ENCODE assay signal across 8 mouse cellular contexts in the genomic region with DNA sequence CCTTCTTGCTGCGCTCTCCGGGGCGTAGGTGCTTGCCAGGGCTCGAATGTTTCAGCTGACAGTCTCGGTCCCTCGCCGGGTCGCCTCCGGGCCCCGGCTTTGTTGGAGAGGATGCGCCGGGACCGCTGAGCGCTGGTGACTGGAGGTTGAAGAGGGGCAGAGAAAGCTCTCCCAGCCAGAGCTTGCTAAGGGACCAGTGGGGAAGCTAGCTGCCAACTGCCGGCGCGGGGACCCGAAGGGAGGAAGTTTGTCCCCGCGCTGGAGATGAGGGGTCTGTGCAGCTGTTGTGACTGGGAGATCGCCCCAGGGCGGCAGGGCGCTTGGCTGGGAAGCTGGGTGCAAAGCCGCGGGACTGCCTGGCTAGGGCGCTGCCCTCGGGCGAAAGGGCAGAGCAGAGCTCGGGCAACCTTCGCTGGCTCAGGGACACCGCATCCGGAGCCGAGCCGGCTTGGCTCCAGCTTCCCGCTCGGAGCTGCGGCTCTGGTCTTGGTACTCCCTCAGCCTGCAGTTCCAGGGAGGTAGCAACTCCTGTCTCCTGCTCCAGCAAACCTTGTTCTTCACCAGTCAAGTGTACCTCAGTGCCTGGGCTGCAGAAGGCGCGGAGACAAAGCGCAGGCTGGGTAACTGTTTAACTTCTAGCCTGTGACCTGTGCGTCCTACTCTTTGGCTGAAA. TPM values are rescaled to one million over a fixed set of nuclear protein-coding genes. Genes with fewer than 3 reads are reported as not detected.
DNase-seq lines count a peak whose midpoint lies in the region; ATAC-seq and TF ChIP-seq lines count a peak whose summit lies in the region.

No protein-coding gene starts in this region.

- intact Hi-C loops in left cerebral cortex, postnatal 14 days (cut with DNase I), result loop anchor here (5.0 kb wide), 2 partner anchors 115 to 335 kb away; no protein-coding TSS in a partner anchor

- H3K4me1 ChIP-seq in forebrain, postnatal 0 days (ENCODE audit: insufficient read depth), result no peaks in the 10 kb centered on the region
- peaks cover 15% of the 10 kb centered on the region for H3K4me1 ChIP-seq in hindbrain, embryonic 13.5 days (replicated peaks)
- no peaks in the 10 kb centered on the region; the same call in 1 of the 2 replicates for H3K4me1 ChIP-seq in midbrain, embryonic 12.5 days
- H3K4me1 ChIP-seq in thymus, adult 2 months (replicated peaks; ENCODE audit: control insufficient read depth, insufficient read depth, low read length), result no peaks in the 10 kb centered on the region

- peak; percentile 50 for DNase-seq in R1 (ENCODE audit: low read depth, low spot score)
- DNase-seq in cerebellum, adult 11-12 months, result peak; percentile 81
- DNase-seq in forebrain, postnatal 0 days, result peak; percentile 66
- peak; percentile 12 to 40 for DNase-seq in left cerebral cortex, postnatal 14 days (ENCODE audit: low spot score in 2 of 2)
- DNase-seq in telencephalon, adult 2 months (ENCODE audit: low read depth, low spot score), result peak; percentile 32
- DNase-seq in thymus, adult 2 months, result no peak

- no peak for TF ChIP-seq CTCF in forebrain, postnatal 0 days (IDR thresholded peaks at IDR 0.05; ENCODE audit: low read depth)
- no peak for TF ChIP-seq CTCF in thymus, adult 2 months (IDR thresholded peaks at IDR 0.05; ENCODE audit: borderline replicate concordance, control insufficient read depth, extremely low read depth, insufficient read depth, low read length, poor library complexity)

- WGBS in forebrain, postnatal 0 days, result under 1% methylated on average over 41 of the region's 41 CpGs
- under 1% methylated on average over 37 of the region's 41 CpGs for WGBS in hindbrain, embryonic 13.5 days
- WGBS in midbrain, embryonic 12.5 days, result under 1% methylated on average over 41 of the region's 41 CpGs
- 4% methylated on average over 41 of the region's 41 CpGs for WGBS in thymus, adult 2 months

- ATAC-seq in forebrain, postnatal 0 days, result peak; percentile 67
- ATAC-seq in hindbrain, embryonic 13.5 days (ENCODE audit: low FRiP score), result peak; percentile 80
- ATAC-seq in midbrain, embryonic 12.5 days (ENCODE audit: low FRiP score, low read depth), result peak; percentile 82

- H3K4me2 ChIP-seq in forebrain, postnatal 0 days (ENCODE audit: low read depth), result peak overlapping the region; percentile 87
- peak overlapping the region; percentile 77 for H3K4me2 ChIP-seq in hindbrain, embryonic 13.5 days
- H3K4me2 ChIP-seq in midbrain, embryonic 12.5 days (replicated peaks), result peak overlapping the region; percentile 86

- peak overlapping the region; percentile 86 for H3K4me3 ChIP-seq in forebrain, postnatal 0 days (ENCODE audit: low read depth, low read length)
- peak overlapping the region; percentile 84 for H3K4me3 ChIP-seq in hindbrain, embryonic 13.5 days
- H3K4me3 ChIP-seq in midbrain, embryonic 12.5 days, result peak overlapping the region; percentile 70
- H3K4me3 ChIP-seq in thymus, adult 2 months (ENCODE audit: control insufficient read depth, insufficient read depth, low read length), result no peak overlapping the region

- H3K36me3 ChIP-seq in forebrain, postnatal 0 days (ENCODE audit: insufficient read depth), result no peaks in the 10 kb centered on the region
- H3K36me3 ChIP-seq in hindbrain, embryonic 13.5 days, result no peaks in the 10 kb centered on the region
- H3K36me3 ChIP-seq in midbrain, embryonic 12.5 days, result no peaks in the 10 kb centered on the region
- no peaks in the 10 kb centered on the region for H3K36me3 ChIP-seq in thymus, adult 2 months (ENCODE audit: control insufficient read depth, insufficient read depth, low read length)

- H3K27me3 ChIP-seq in forebrain, postnatal 0 days (ENCODE audit: insufficient read depth, low read length), result no peaks in the 10 kb centered on the region
- H3K27me3 ChIP-seq in hindbrain, embryonic 13.5 days, result peaks cover 7% of the 10 kb centered on the region; the same call in 1 of the 2 replicates
- H3K27me3 ChIP-seq in midbrain, embryonic 12.5 days, result peaks cover 27% of the 10 kb centered on the region
- H3K27me3 ChIP-seq in thymus, adult 2 months (ENCODE audit: control insufficient read depth, insufficient read depth, low read length), result no peaks in the 10 kb centered on the region

- TF ChIP-seq POLR2A in thymus, adult 2 months (IDR thresholded peaks at IDR 0.05; ENCODE audit: control insufficient read depth, extremely low read depth, insufficient read depth, low read length, poor library complexity), result no peak

- H3K27ac ChIP-seq in forebrain, postnatal 0 days (ENCODE audit: low read depth, low read length), result peak overlapping the region; percentile 76
- H3K27ac ChIP-seq in hindbrain, embryonic 13.5 days, result peak overlapping the region; percentile 96
- H3K27ac ChIP-seq in midbrain, embryonic 12.5 days (replicated peaks), result peak overlapping the region; percentile 79
- H3K27ac ChIP-seq in thymus, adult 2 months (ENCODE audit: control insufficient read depth, insufficient read depth, low read length), result no peak overlapping the region

- H3K9me3 ChIP-seq in forebrain, postnatal 0 days (ENCODE audit: low read length), result no peaks in the 10 kb centered on the region
- no peaks in the 10 kb centered on the region for H3K9me3 ChIP-seq in hindbrain, embryonic 13.5 days
- no peaks in the 10 kb centered on the region for H3K9me3 ChIP-seq in midbrain, embryonic 12.5 days

- H3K9ac ChIP-seq in forebrain, postnatal 0 days, result peak overlapping the region; percentile 72
- peak overlapping the region; percentile 92 for H3K9ac ChIP-seq in hindbrain, embryonic 13.5 days
- H3K9ac ChIP-seq in midbrain, embryonic 12.5 days (replicated peaks), result peak overlapping the region; percentile 78

RNA-seq across cellular contexts. Expression of a gene that starts 0.8 kb away (rescaled TPM):
- 23.6 and 26.3 TPM in 2 replicates for total RNA-seq in forebrain, postnatal 0 days (2014; rRNA removed)
- 7.6 and 16.0 TPM in 2 replicates for polyA plus RNA-seq in forebrain, postnatal 0 days (2015; fragmentation: Nextera tagmentation; extraction: Ambion mirVana)
- polyA plus RNA-seq in hindbrain, embryonic 13.5 days (2015; fragmentation: Nextera tagmentation; extraction: Ambion mirVana), result 45.3 and 46.5 TPM in 2 replicates
- total RNA-seq in left cerebral cortex, postnatal 14 days (2021), result 10 to 100 TPM; 67.7 to 77.9 TPM
- 15.4 and 17.5 TPM in 2 replicates for polyA plus RNA-seq in midbrain, embryonic 12.5 days (2016; fragmentation: Nextera tagmentation; extraction: Ambion mirVana)
- 0.26 TPM in 1 of 2 replicates, not detected in the other for polyA plus RNA-seq in thymus, adult 2 months (2012; rRNA removed)
